Mouse (Mus musculus) CH12.LX (cell line): ENCODE data around the gene Ccdc141. TPM values are rescaled to one million over a fixed set of nuclear protein-coding genes. Genes with fewer than 3 reads are reported as not detected.

Experiments used
- DNase-seq: peaks from one replicate; pipeline ENCODE4 v3.0.0-alpha.2; 2013; ENCODE audit errors: extremely low read depth
- H3K27ac ChIP-seq: 2 replicates; pipeline ENCODE4 v1.5.1; 2012; ENCODE audit warnings: low read depth, mild to moderate bottlenecking, control low read depth, moderate library complexity; ENCODE audit not compliant: insufficient read depth
- H3K27me3 ChIP-seq: replicated peaks from 2 replicates; pipeline ENCODE3; 2012; ENCODE audit warnings: inconsistent platforms
- H3K36me3 ChIP-seq, 2 experiments: replicated peaks in 1 of 2; 2 replicates each; pipeline versions ENCODE3 to v1.6.1; 2012; ENCODE audit warnings: inconsistent platforms in 1 of 2, low read length in 1 of 2, mild to moderate bottlenecking in 1 of 2, mixed read lengths in 1 of 2, moderate library complexity in 1 of 2; ENCODE audit not compliant: control insufficient read depth in 1 of 2, insufficient read depth in 1 of 2
- H3K4me1 ChIP-seq, 2 experiments: 2 replicates each; pipeline ENCODE4 v1.6.1; 2012; ENCODE audit warnings: inconsistent platforms in 1 of 2, moderate library complexity in 1 of 2; ENCODE audit not compliant: insufficient read depth in 2 of 2, control insufficient read depth in 1 of 2
- H3K4me2 ChIP-seq: 2 replicates; pipeline ENCODE4 v1.6.1; 2012; ENCODE audit warnings: low read depth, mild to moderate bottlenecking, control low read depth; ENCODE audit not compliant: poor library complexity, insufficient read depth, severe bottlenecking
- H3K4me3 ChIP-seq, 3 experiments: fragments of 150-350 bp in 1 of 3; sonication (generic) in 1 of 3; replicated peaks in 1 of 3; 2 replicates each; pipeline versions ENCODE3 to v1.5.1; 2011 to 2012; ENCODE audit warnings: low read depth in 2 of 3, low read length in 2 of 3, mild to moderate bottlenecking in 2 of 3, moderate library complexity in 2 of 3, control low read depth in 1 of 3, improper control_type of control experiment in 1 of 3, inconsistent platforms in 1 of 3, mixed read lengths in 1 of 3; ENCODE audit not compliant: poor library complexity in 1 of 3
- H3K79me2 ChIP-seq: replicated peaks from 2 replicates; pipeline ENCODE4 v1.6.1; 2012; ENCODE audit warnings: mild to moderate bottlenecking, moderate library complexity; ENCODE audit not compliant: control insufficient read depth, poor library complexity, insufficient read depth, severe bottlenecking; ENCODE audit errors: extremely low read depth
- H3K9ac ChIP-seq: 2 replicates; pipeline ENCODE4 v1.6.1; 2012; ENCODE audit warnings: low read depth, mild to moderate bottlenecking, control low read depth, moderate library complexity; ENCODE audit not compliant: insufficient read depth
- H3K9me3 ChIP-seq: replicated peaks from 2 replicates; pipeline ENCODE3; 2012; ENCODE audit warnings: low read length, inconsistent platforms, mixed read lengths
- BHLHE40 ChIP-seq: IDR thresholded peaks from 2 replicates; pipeline ENCODE4 v1.6.1; 2011; ENCODE audit warnings: mild to moderate bottlenecking, low read depth, low read length, improper control_type of control experiment
- CHD2 ChIP-seq: IDR thresholded peaks from 2 replicates; pipeline ENCODE4 v1.6.1; 2011; ENCODE audit warnings: low read length, improper control_type of control experiment
- ELF1 ChIP-seq: IDR thresholded peaks from 2 replicates; pipeline ENCODE4 v1.6.1; 2014; ENCODE audit warnings: low read depth, mild to moderate bottlenecking, inconsistent platforms, low read length, improper control_type of control experiment
- ETS1 ChIP-seq: conservative IDR thresholded peaks from 2 replicates; pipeline ENCODE4 v1.6.1; 2012; ENCODE audit warnings: low read depth, mild to moderate bottlenecking, inconsistent platforms, low read length, improper control_type of control experiment, moderate library complexity
- GABPA ChIP-seq: IDR thresholded peaks from 2 replicates; pipeline ENCODE4 v1.6.1; 2012; ENCODE audit warnings: low read depth, low read length, improper control_type of control experiment, inconsistent platforms; ENCODE audit not compliant: insufficient replicate concordance
- KAT2A ChIP-seq: IDR thresholded peaks from 2 replicates; pipeline ENCODE4 v1.6.1; 2012; ENCODE audit warnings: low read length, improper control_type of control experiment, inconsistent platforms; ENCODE audit not compliant: insufficient replicate concordance
- MAFK ChIP-seq: IDR thresholded peaks from 2 replicates; pipeline ENCODE4 v1.6.1; 2011; ENCODE audit warnings: low read length, improper control_type of control experiment; ENCODE audit not compliant: insufficient replicate concordance
- MAX ChIP-seq: IDR thresholded peaks from 2 replicates; pipeline ENCODE4 v1.6.1; 2011; ENCODE audit warnings: low read length, improper control_type of control experiment
- MAZ ChIP-seq: IDR thresholded peaks from 2 replicates; pipeline ENCODE4 v1.6.1; 2012; ENCODE audit warnings: low read depth, mild to moderate bottlenecking, inconsistent platforms, low read length, improper control_type of control experiment, moderate library complexity
- MXI1 ChIP-seq: IDR thresholded peaks from 2 replicates; pipeline ENCODE4 v1.6.1; 2011; ENCODE audit warnings: mild to moderate bottlenecking, low read depth, low read length, improper control_type of control experiment
- MYC ChIP-seq: IDR thresholded peaks from 2 replicates; pipeline ENCODE4 v1.6.1; 2011; ENCODE audit warnings: low read depth, mild to moderate bottlenecking, improper control_type of control experiment, low read length
- NELFE ChIP-seq: IDR thresholded peaks from 2 replicates; pipeline ENCODE4 v1.6.1; 2011; ENCODE audit warnings: low read depth, low read length, improper control_type of control experiment
- NRF1 ChIP-seq: IDR thresholded peaks from 2 replicates; pipeline ENCODE4 v1.6.1; 2014; ENCODE audit warnings: low read depth, mild to moderate bottlenecking, inconsistent platforms, low read length, improper control_type of control experiment, moderate library complexity
- PAX5 ChIP-seq: IDR thresholded peaks from 2 replicates; pipeline ENCODE4 v1.6.1; 2012; ENCODE audit warnings: low read length, inconsistent platforms, mixed read lengths
- POLR2A ChIP-seq: IDR thresholded peaks from 2 replicates; pipeline ENCODE4 v1.6.1; 2011; ENCODE audit warnings: low read depth, mild to moderate bottlenecking, improper control_type of control experiment, low read length
- POLR2AphosphoS2 ChIP-seq: IDR thresholded peaks from 2 replicates; pipeline ENCODE4 v1.6.1; 2011; ENCODE audit warnings: low read depth, low read length, improper control_type of control experiment
- USF1 ChIP-seq: IDR thresholded peaks from 2 replicates; pipeline ENCODE4 v1.6.1; 2014; ENCODE audit warnings: low read depth, mild to moderate bottlenecking, inconsistent platforms, low read length, improper control_type of control experiment
- USF2 ChIP-seq: conservative IDR thresholded peaks from 2 replicates; pipeline ENCODE4 v1.6.1; 2011; ENCODE audit warnings: low read depth, low read length, improper control_type of control experiment
- ZC3H11A ChIP-seq: IDR thresholded peaks from 2 replicates; pipeline ENCODE4 v1.6.1; 2012; ENCODE audit warnings: low read depth, mild to moderate bottlenecking, inconsistent platforms, low read length, improper control_type of control experiment
- ZKSCAN1 ChIP-seq: IDR thresholded peaks from 2 replicates; pipeline ENCODE4 v1.6.1; 2012; ENCODE audit warnings: low read depth, inconsistent platforms, low read length, improper control_type of control experiment, borderline replicate concordance
- ZMIZ1 ChIP-seq: IDR thresholded peaks from 2 replicates; pipeline ENCODE4 v1.6.1; 2012; ENCODE audit warnings: low read depth, mild to moderate bottlenecking, inconsistent platforms, low read length, improper control_type of control experiment
- ZNF384 ChIP-seq: IDR thresholded peaks from 2 replicates; pipeline ENCODE4 v1.6.1; 2012; ENCODE audit warnings: low read depth, low read length, improper control_type of control experiment, inconsistent platforms
- dilution Hi-C: fragments of 300-500 bp; cut with MboI; formaldehyde crosslinking; loops from 2 replicates; pipeline ENCODE4 v1.14.3; 2020; ENCODE audit warnings: low sequenced_read_pairs; ENCODE audit not compliant: extremely low pct_unique_long_range_greater_than_20kb, extremely low pct_ligation_motif_present
- in situ Hi-C: fragments of 300-500 bp; cut with MboI; formaldehyde crosslinking; loops from 3 replicates; pipeline ENCODE4 v1.14.3; 2019; ENCODE audit warnings: low sequenced_read_pairs, low pct_ligation_motif_present, low pct_unique_long_range_greater_than_20kb, mixed read lengths
- polyA plus RNA-seq: library from polyadenylated mRNA; unstranded; fragments of >175 nt; gene quantifications from 2 replicates; pipeline ENCODE4 v1.2.1, GENCODE M21; 2012; ENCODE audit warnings: low read depth; ENCODE audit not compliant: insufficient read length
- total RNA-seq, 2 experiments: library from RNA; depleted of rRNA; stranded (reverse); fragments of 300-350 nt in 1 of 2; fragments of >200 nt in 1 of 2; gene quantifications; 2 replicates each; pipeline ENCODE4 v1.2.3; 2012 to 2014

The Ccdc141 gene
- total and polyA plus RNA-seq, 3 experiments = not detected

- H3K79me2 ChIP-seq = no peaks in the 10 kb centered on the region
- H3K9ac ChIP-seq = no peak overlapping the region
- no peak overlapping the region for H3K4me2 ChIP-seq
- no peaks in the 10 kb centered on the region for H3K9me3 ChIP-seq
- TF ChIP-seq POLR2A = no peak
- no peak for TF ChIP-seq USF1
- TF ChIP-seq GABPA = no peak
- TF ChIP-seq ZNF384 = no peak
- TF ChIP-seq ZKSCAN1 = no peak
- no peak for TF ChIP-seq BHLHE40
- no peak for TF ChIP-seq ETS1
- TF ChIP-seq KAT2A = no peak
- no peak for TF ChIP-seq NRF1
- TF ChIP-seq ZC3H11A = no peak
- TF ChIP-seq CHD2 = no peak
- TF ChIP-seq, all 38 proteins: peak for 0
- in situ Hi-C loops = no loop called here
- dilution Hi-C loops = no loop called here
- H3K4me3 ChIP-seq = no peak overlapping the region
- no peaks in the 10 kb centered on the region for H3K27me3 ChIP-seq
- no peak for DNase-seq
- no peaks in the 10 kb centered on the region for H3K4me1 ChIP-seq
- H3K27ac ChIP-seq = no peak overlapping the region
- no peaks in the 10 kb centered on the region for H3K36me3 ChIP-seq
Observed at GRCm38 (mm10) chr2:77042912-77043311, 127.5 kb downstream of the Ccdc141 start.

GRCm38 (mm10) chr2:77039683-77040082 is 130.8 kb downstream of the Ccdc141 start:
- H3K27me3 ChIP-seq = no peaks in the 10 kb centered on the region
- no peaks in the 10 kb centered on the region for H3K4me1 ChIP-seq
- H3K9me3 ChIP-seq = no peaks in the 10 kb centered on the region
- no peak overlapping the region for H3K9ac ChIP-seq
- no peak overlapping the region for H3K27ac ChIP-seq
- dilution Hi-C loops (no loop called here), in situ Hi-C loops (no loop called here)
- H3K36me3 ChIP-seq = no peaks in the 10 kb centered on the region
- no peak overlapping the region for H3K4me3 ChIP-seq
- no peak overlapping the region for H3K4me2 ChIP-seq
- H3K79me2 ChIP-seq = no peaks in the 10 kb centered on the region
- no peak for TF ChIP-seq USF2
- TF ChIP-seq MAFK = no peak
- no peak for TF ChIP-seq NELFE
- no peak for TF ChIP-seq MYC
- no peak for TF ChIP-seq MAX
- TF ChIP-seq ETS1 = no peak
- TF ChIP-seq PAX5 = no peak
- no peak for TF ChIP-seq KAT2A
- TF ChIP-seq NRF1 = no peak
- no peak for TF ChIP-seq GABPA
- TF ChIP-seq ZKSCAN1 = no peak
- no peak for TF ChIP-seq MXI1
- TF ChIP-seq POLR2AphosphoS2 = no peak
- no peak for TF ChIP-seq MAZ
- TF ChIP-seq ZNF384 = no peak
- no peak for TF ChIP-seq ZC3H11A
- no peak for TF ChIP-seq ZMIZ1
- no peak for TF ChIP-seq ELF1
- no peak for DNase-seq
